Mouse (Mus musculus): Measurements from ENCODE around the gene Camk1d.

DNA sequence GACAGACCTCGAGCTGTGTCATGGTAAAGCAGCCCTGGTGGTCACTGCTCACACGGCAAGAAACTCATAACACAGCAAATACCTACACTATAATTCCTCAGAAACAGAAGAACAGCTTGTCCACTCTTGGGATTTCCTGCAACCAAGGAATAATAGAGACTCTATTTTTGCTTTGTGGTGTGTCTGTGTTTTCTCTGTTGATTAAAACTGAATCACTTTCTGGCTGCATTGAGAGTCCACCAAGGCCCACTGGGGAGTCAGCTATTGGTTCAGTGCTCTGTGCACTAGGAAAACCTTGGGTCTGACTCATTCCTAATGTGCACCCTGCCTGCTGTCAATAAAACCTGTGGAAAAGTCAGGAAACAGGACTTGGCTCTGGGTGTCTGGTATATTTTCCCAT lies 68.7 kb downstream of the Camk1d start:
- no peak for TF ChIP-seq CTCF (IDR thresholded peaks at IDR 0.05; ENCODE audit: low read depth, low read length)
- no peak for TF ChIP-seq POLR2A (IDR thresholded peaks at IDR 0.05; ENCODE audit: extremely low read depth, insufficient read depth, low read length)
